ENCODE assay signal across 6 mouse cellular contexts in genomic region chr14:54428421-54428820, GRCm38 (mm10).
"Had no signal": no experiment of that assay in that cellular context is flagged by ENCODE, and none has a peak within 500 bp of the region (broad histone marks: within the 10 kb centered on the region; RNA-seq: fewer than 3 reads in every experiment).

No protein-coding gene starts in this region.

- DNase-seq: kidney, adult 18-20 months; kidney, postnatal 10 days; right cerebral cortex, postnatal 14 days had no signal

- H3K36me3 ChIP-seq: stomach, embryonic 15.5 days had no signal

- H3K27me3 ChIP-seq: intestine, embryonic 15.5 days; midbrain, embryonic 13.5 days; stomach, embryonic 15.5 days had no signal

- ATAC-seq: intestine, embryonic 15.5 days; midbrain, embryonic 13.5 days had no signal

- H3K9me3 ChIP-seq: intestine, embryonic 15.5 days; midbrain, embryonic 13.5 days; stomach, embryonic 15.5 days had no signal

- H3K9ac ChIP-seq: intestine, embryonic 15.5 days; midbrain, embryonic 13.5 days; stomach, embryonic 15.5 days had no signal

- H3K27ac ChIP-seq: midbrain, embryonic 13.5 days had no signal

- H3K4me3 ChIP-seq: intestine, embryonic 15.5 days had no signal
